Mouse (Mus musculus) intestine, embryonic 16.5 days (tissue): Measurements from ENCODE around the gene Greb1. TPM values are rescaled to one million over a fixed set of nuclear protein-coding genes. Genes with fewer than 3 reads are reported as not detected.

Source experiments
- ATAC-seq: fragments of 200-750 bp; cut with Nextera tagmentation; 2 replicates; pipeline ENCODE4 v1.8.0; 2017; ENCODE audit warnings: moderate TSS enrichment, moderate library complexity
- H3K27ac ChIP-seq: fragments of 300-500 bp; sonication (generic); 2 replicates; pipeline ENCODE4 v1.5.1; 2014; ENCODE audit warnings: mild to moderate bottlenecking, low read length
- H3K27me3 ChIP-seq: fragments of 300-500 bp; sonication (generic); replicated peaks from 2 replicates; pipeline ENCODE4 v1.6.1; 2014; ENCODE audit warnings: low read length, control low read depth, mixed read lengths; ENCODE audit not compliant: control insufficient read depth, insufficient read depth
- H3K36me3 ChIP-seq: fragments of 300-500 bp; sonication (generic); 2 replicates; pipeline ENCODE4 v1.6.1; 2014; ENCODE audit warnings: low read length, control low read depth; ENCODE audit not compliant: control insufficient read depth, insufficient read depth
- H3K4me1 ChIP-seq: fragments of 300-500 bp; sonication (generic); 2 replicates; pipeline ENCODE4 v1.6.1; 2014; ENCODE audit warnings: low read length, control low read depth, mixed read lengths; ENCODE audit not compliant: control insufficient read depth, insufficient read depth
- H3K4me2 ChIP-seq: fragments of 300-500 bp; sonication (generic); 2 replicates; pipeline ENCODE4 v1.6.1; 2014; ENCODE audit warnings: low read depth, low read length, control low read depth
- H3K4me3 ChIP-seq: fragments of 300-500 bp; sonication (generic); 2 replicates; pipeline ENCODE4 v1.5.1; 2014; ENCODE audit warnings: mild to moderate bottlenecking, low read length
- H3K9ac ChIP-seq: fragments of 300-500 bp; sonication (generic); 2 replicates; pipeline ENCODE4 v1.6.1; 2014; ENCODE audit warnings: low read depth, low read length
- H3K9me3 ChIP-seq: fragments of 300-500 bp; sonication (generic); 2 replicates; pipeline ENCODE4 v1.6.1; 2016; ENCODE audit warnings: low read length, control low read depth; ENCODE audit not compliant: control insufficient read depth
- WGBS: fragments of 180-500 bp; shearing (Covaris S2); extraction: QIAGEN DNeasy Blood & Tissue Kit; methylation state at CpG from one replicate; pipeline ENCODE4 v1.1.7; 2014; 5-methylcytosine and 5-hydroxymethylcytosine counted together
- polyA plus RNA-seq: library from polyadenylated mRNA; unstranded; fragments of >200 nt; fragmentation: Nextera tagmentation; extraction: Ambion mirVana; gene quantifications from 2 replicates; pipeline ENCODE4 v1.2.1, GENCODE M21; 2015

Gene Greb1
- polyA plus RNA-seq, 1 experiment from 2014 or later = 3.8 TPM

- Histone ChIP-seq H3K9ac (no peak overlapping the region), H3K4me2 (no peak overlapping the region), H3K9me3 (no peaks in the 10 kb centered on the region), H3K4me1 (peaks cover 16% of the 10 kb centered on the region), H3K27ac (no peak overlapping the region), H3K36me3 (no peaks in the 10 kb centered on the region), H3K4me3 (no peak overlapping the region), H3K27me3 (no peaks in the 10 kb centered on the region)
- WGBS = 2% methylated on average over 2 of the region's 2 CpGs
- ATAC-seq = no peak
Observed at GRCm38 (mm10) chr12:16754311-16754710, 46.4 kb downstream of the Greb1 start.

GRCm38 (mm10) chr12:16753555-16753954 lies 47.1 kb downstream of the Greb1 start:
- H3K36me3 ChIP-seq = no peaks in the 10 kb centered on the region
- WGBS = 65% methylated on average over 9 of the region's 9 CpGs
- H3K4me2 ChIP-seq = peak overlapping the region; percentile 51; the same call in 1 of the 2 replicates
- 0 out of 2 replicates have a peak overlapping the region, but pooled peaks have one; percentile 57 for H3K9ac ChIP-seq
- no peaks in the 10 kb centered on the region for H3K9me3 ChIP-seq
- H3K4me3 ChIP-seq = no peak overlapping the region
- H3K27me3 ChIP-seq = no peaks in the 10 kb centered on the region
- H3K4me1 ChIP-seq = peaks cover 16% of the 10 kb centered on the region
- peak overlapping the region; percentile 86; the same call in 1 of the 2 replicates for H3K27ac ChIP-seq
- peak; percentile 47 for ATAC-seq

- peaks cover 16% of the 10 kb centered on the region for H3K4me1 ChIP-seq
- H3K4me2 ChIP-seq = peak overlapping the region; percentile 51
- no peaks in the 10 kb centered on the region for H3K36me3 ChIP-seq
- ATAC-seq = peak; percentile 67
- 22% methylated on average over 8 of the region's 8 CpGs for WGBS
- H3K4me3 ChIP-seq = peak overlapping the region; percentile 29
- no peaks in the 10 kb centered on the region for H3K9me3 ChIP-seq
- no peaks in the 10 kb centered on the region for H3K27me3 ChIP-seq
- peak overlapping the region; percentile 57; the same call in 1 of the 2 replicates for H3K9ac ChIP-seq
- H3K27ac ChIP-seq = peak overlapping the region; percentile 86
Observed at GRCm38 (mm10) chr12:16753110-16753509, 47.6 kb downstream of the Greb1 start.

- Histone ChIP-seq H3K4me3 (peak overlapping the region; percentile 29), H3K27me3 (no peaks in the 10 kb centered on the region), H3K4me1 (peaks cover 16% of the 10 kb centered on the region), H3K4me2 (peak overlapping the region; percentile 51), H3K27ac (peak overlapping the region; percentile 86), H3K9me3 (no peaks in the 10 kb centered on the region), H3K36me3 (no peaks in the 10 kb centered on the region), H3K9ac (peak overlapping the region; percentile 57)
- WGBS = 33% methylated on average over 12 of the region's 12 CpGs
- peak; percentile 86 for ATAC-seq
Observed at GRCm38 (mm10) chr12:16752236-16752840, 48.3 kb downstream of the Greb1 start.

GRCm38 (mm10) chr12:16751609-16752008 lies 49.1 kb downstream of the Greb1 start:
- no peak for ATAC-seq
- H3K27ac ChIP-seq = peak overlapping the region; percentile 20
- peaks cover 16% of the 10 kb centered on the region for H3K4me1 ChIP-seq
- peak overlapping the region; percentile 25; the same call in 1 of the 2 replicates for H3K9ac ChIP-seq
- no peaks in the 10 kb centered on the region for H3K27me3 ChIP-seq
- H3K4me3 ChIP-seq = no peak overlapping the region
- 83% methylated on average over 6 of the region's 6 CpGs for WGBS
- H3K4me2 ChIP-seq = peak overlapping the region; percentile 19; the same call in 1 of the 2 replicates
- H3K36me3 ChIP-seq = no peaks in the 10 kb centered on the region
- no peaks in the 10 kb centered on the region for H3K9me3 ChIP-seq

GRCm38 (mm10) chr12:16740059-16740458 lies 60.6 kb downstream of the Greb1 start:
- no peak overlapping the region for H3K27ac ChIP-seq
- ATAC-seq = peak; percentile 78
- 28% methylated on average over 5 of the region's 5 CpGs for WGBS
- no peaks in the 10 kb centered on the region for H3K36me3 ChIP-seq
- no peaks in the 10 kb centered on the region for H3K27me3 ChIP-seq
- H3K4me2 ChIP-seq = no peak overlapping the region
- H3K4me3 ChIP-seq = no peak overlapping the region
- no peak overlapping the region for H3K9ac ChIP-seq
- H3K9me3 ChIP-seq = no peaks in the 10 kb centered on the region
- peaks cover 7% of the 10 kb centered on the region; the same call in 1 of the 2 replicates for H3K4me1 ChIP-seq

GRCm38 (mm10) chr12:16737266-16737665 lies 63.4 kb downstream of the Greb1 start:
- Histone ChIP-seq H3K27ac (no peak overlapping the region), H3K9me3 (no peaks in the 10 kb centered on the region), H3K4me1 (peaks cover 9% of the 10 kb centered on the region), H3K36me3 (no peaks in the 10 kb centered on the region), H3K27me3 (no peaks in the 10 kb centered on the region), H3K9ac (no peak overlapping the region), H3K4me3 (no peak overlapping the region), H3K4me2 (no peak overlapping the region)
- WGBS = 45% methylated on average over 5 of the region's 5 CpGs
- ATAC-seq = no peak

- Histone ChIP-seq H3K9ac (no peak overlapping the region), H3K27me3 (no peaks in the 10 kb centered on the region), H3K27ac (no peak overlapping the region), H3K4me2 (no peak overlapping the region), H3K9me3 (no peaks in the 10 kb centered on the region), H3K36me3 (no peaks in the 10 kb centered on the region), H3K4me1 (peaks cover 28% of the 10 kb centered on the region), H3K4me3 (no peak overlapping the region)
- ATAC-seq = no peak
- WGBS = 79% methylated on average over 3 of the region's 3 CpGs
Observed at GRCm38 (mm10) chr12:16734698-16735097, 66.0 kb downstream of the Greb1 start.

GRCm38 (mm10) chr12:16734009-16734408 lies 66.7 kb downstream of the Greb1 start:
- Histone ChIP-seq H3K27ac (no peak overlapping the region), H3K4me2 (no peak overlapping the region), H3K27me3 (no peaks in the 10 kb centered on the region), H3K4me3 (no peak overlapping the region), H3K9me3 (no peaks in the 10 kb centered on the region), H3K36me3 (no peaks in the 10 kb centered on the region), H3K9ac (no peak overlapping the region), H3K4me1 (peaks cover 28% of the 10 kb centered on the region)
- WGBS = 63% methylated on average over 8 of the region's 8 CpGs
- no peak for ATAC-seq
